Mouse (Mus musculus): ENCODE data around the gene Sgca.

DNA sequence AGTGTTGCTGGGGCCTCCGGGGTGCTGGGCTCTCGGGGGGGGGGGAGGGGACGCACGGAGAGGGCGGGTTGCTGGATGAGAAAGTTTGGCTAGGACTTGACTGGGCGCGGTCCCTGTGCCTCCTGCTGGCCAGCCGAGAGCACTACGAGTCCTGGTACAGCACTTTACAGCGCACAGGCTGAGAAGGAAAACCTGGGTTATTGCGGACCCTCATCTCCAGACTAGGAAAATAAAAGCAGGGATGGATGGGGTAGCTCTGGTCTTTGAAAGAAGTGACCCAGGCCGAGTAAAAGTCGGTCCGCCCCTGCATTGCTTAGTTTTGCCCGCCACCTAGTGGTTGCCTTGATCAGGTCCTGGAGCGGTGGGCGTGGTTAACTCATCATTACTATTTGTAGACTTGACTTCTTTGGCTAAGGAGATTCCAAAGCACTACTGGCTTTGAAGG, 39.3 kb downstream of the Sgca start:
- peak; percentile 80 for TF ChIP-seq CTCF (conservative IDR thresholded peaks at IDR 0.05; ENCODE audit: low read length)
- no peak for TF ChIP-seq POU5F1 (IDR thresholded peaks at IDR 0.05; ENCODE audit: borderline replicate concordance, low read length)
- TF ChIP-seq NANOG (IDR thresholded peaks at IDR 0.05; ENCODE audit: borderline replicate concordance, low read length), result no peak
